Comparison of ENCODE assay signal across 8 mouse cellular contexts in genomic region chr6:88784691-88785173, GRCm38 (mm10). TPM values are rescaled to one million over a fixed set of nuclear protein-coding genes. Genes with fewer than 3 reads are reported as not detected.
DNase-seq lines count a peak whose midpoint lies in the region; ATAC-seq and TF ChIP-seq lines count a peak whose summit lies in the region.

No protein-coding gene starts in this region.

- H3K27ac ChIP-seq in lung, embryonic 15.5 days: peak overlapping the region; percentile 84
- H3K27ac ChIP-seq in embryonic facial prominence, embryonic 14.5 days (replicated peaks; ENCODE audit: low read depth, low read length): peak overlapping the region; percentile 63
- 0 out of 2 replicates have a peak overlapping the region, but pooled peaks have one; percentile 10 for H3K27ac ChIP-seq in olfactory bulb, adult 2 months (ENCODE audit: insufficient read depth, low read depth, low read length)

- TF ChIP-seq CTCF in olfactory bulb, adult 2 months (IDR thresholded peaks at IDR 0.05; ENCODE audit: insufficient read depth, low read depth, low read length): no peak

- H3K9me3 ChIP-seq in lung, embryonic 15.5 days: no peaks in the 10 kb centered on the region
- H3K9me3 ChIP-seq in embryonic facial prominence, embryonic 14.5 days (ENCODE audit: control insufficient read depth, low read length): no peaks in the 10 kb centered on the region

- no peaks in the 10 kb centered on the region for H3K36me3 ChIP-seq in lung, embryonic 15.5 days
- no peaks in the 10 kb centered on the region for H3K36me3 ChIP-seq in embryonic facial prominence, embryonic 14.5 days (ENCODE audit: control insufficient read depth, insufficient read depth, low read length)

- H3K27me3 ChIP-seq in lung, embryonic 15.5 days: no peaks in the 10 kb centered on the region
- H3K27me3 ChIP-seq in embryonic facial prominence, embryonic 14.5 days (replicated peaks; ENCODE audit: control insufficient read depth, insufficient read depth, low read length): no peaks in the 10 kb centered on the region

- peaks cover 47% of the 10 kb centered on the region for H3K4me1 ChIP-seq in lung, embryonic 15.5 days
- H3K4me1 ChIP-seq in embryonic facial prominence, embryonic 14.5 days (ENCODE audit: control insufficient read depth, insufficient read depth, low read length): peaks cover 43% of the 10 kb centered on the region
- H3K4me1 ChIP-seq in olfactory bulb, adult 2 months (ENCODE audit: control insufficient read depth, insufficient read depth, low read length): peaks cover 46% of the 10 kb centered on the region

- no peak for DNase-seq in lung, adult 18-20 months
- peak; percentile 57 for DNase-seq in embryonic facial prominence, embryonic 14.5 days (ENCODE audit: low spot score)
- DNase-seq in adrenal gland, postnatal 25 days: no peak
- no peak for DNase-seq in retina, embryonic 14.5 days (ENCODE audit: low spot score)

- 48% methylated on average over 7 of the region's 7 CpGs for WGBS in lung, embryonic 15.5 days
- 57% methylated on average over 7 of the region's 7 CpGs for WGBS in embryonic facial prominence, embryonic 14.5 days
- WGBS in olfactory bulb, adult 2 months: 60% methylated on average over 7 of the region's 7 CpGs

- H3K9ac ChIP-seq in lung, embryonic 15.5 days: no peak overlapping the region
- H3K9ac ChIP-seq in embryonic facial prominence, embryonic 14.5 days (ENCODE audit: low read depth, low read length): no peak overlapping the region

- H3K4me3 ChIP-seq in lung, embryonic 15.5 days: no peak overlapping the region
- H3K4me3 ChIP-seq in embryonic facial prominence, embryonic 14.5 days (ENCODE audit: low read depth, low read length): no peak overlapping the region
- no peak overlapping the region for H3K4me3 ChIP-seq in olfactory bulb, adult 2 months (ENCODE audit: insufficient read depth, low read depth, low read length)

- ATAC-seq in lung, embryonic 15.5 days (ENCODE audit: borderline replicate concordance, extremely low read depth, low FRiP score, low TSS enrichment): peak; percentile 33; the same call in 1 of the 2 replicates
- ATAC-seq in embryonic facial prominence, embryonic 14.5 days (ENCODE audit: low read depth): peak; percentile 27; the same call in 1 of the 2 replicates
- ATAC-seq in hematopoietic stem cell, adult 5-6 weeks (replicated peaks in 1 of 2; ENCODE audit: insufficient read depth in 1 of 2, low FRiP score in 2 of 2, low TSS enrichment in 1 of 2, low read depth in 1 of 2, poor library complexity in 2 of 2, severe bottlenecking in 2 of 2): peak; percentile 17 to 26; a peak in 1 of 4 replicates
- no peak; the same call in 1 of the 2 replicates for ATAC-seq in megakaryocyte progenitor cell, adult 5-6 weeks (replicated peaks; ENCODE audit: poor library complexity)

- TF ChIP-seq POLR2A in olfactory bulb, adult 2 months (IDR thresholded peaks at IDR 0.05; ENCODE audit: insufficient read depth, low read depth, low read length): no peak

- no peak overlapping the region for H3K4me2 ChIP-seq in lung, embryonic 15.5 days
- no peak overlapping the region for H3K4me2 ChIP-seq in embryonic facial prominence, embryonic 14.5 days (ENCODE audit: low read depth, low read length)

RNA-seq across cellular contexts. Expression of gene Abtb1, which starts 57.1 kb away (rescaled TPM):
- 36.7 and 42.9 TPM in 2 replicates for polyA plus RNA-seq in lung, embryonic 15.5 days (2015; fragmentation: Nextera tagmentation; extraction: Ambion mirVana)
- 21.0 and 25.9 TPM in 2 replicates for polyA plus RNA-seq in embryonic facial prominence, embryonic 14.5 days (2014; fragmentation: Nextera tagmentation; extraction: Ambion mirVana)
- 51.2 and 82.1 TPM in 2 replicates for total RNA-seq in hematopoietic stem cell, adult 5-6 weeks (2017)
- not detected in 2 replicates for polyA plus RNA-seq in olfactory bulb, adult 2 months (2012; ENCODE audit: insufficient read depth, insufficient read length, low replicate concordance, missing spikeins)
- total RNA-seq in adrenal gland, postnatal 25 days (2021): 40.6 and 43.0 TPM in 2 replicates
- total RNA-seq in megakaryocyte progenitor cell, adult 5-6 weeks (2015): 7.8 and 9.5 TPM in 2 replicates
- 40.1 and 40.7 TPM in 2 replicates for total RNA-seq in megakaryocyte progenitor cell, adult 5-6 weeks (2017)

Comparison
In these comparisons a context has a peak if more than half of its experiments do, and no peak if none do; other contexts are left out.
1. H3K27ac ChIP-seq: peak in every context shown above with its lines; median percentile 84 in lung, embryonic 15.5 days; 63 in embryonic facial prominence, embryonic 14.5 days; 10 in olfactory bulb, adult 2 months.